Mouse (Mus musculus) kidney, adult 2 months (tissue): ENCODE measurements around the gene Fdx1.

Experiments
- CTCF ChIP-seq: fragments of 200-500 bp; conservative IDR thresholded peaks from 2 replicates; pipeline ENCODE4 v1.5.1; 2011; ENCODE audit warnings: low read depth, mild to moderate bottlenecking, control low read depth, low read length, moderate library complexity, mixed read lengths; ENCODE audit not compliant: insufficient read depth, insufficient read length
- POLR2A ChIP-seq: fragments of 200-500 bp; IDR thresholded peaks from one replicate; pipeline ENCODE4 v1.6.1; 2011; ENCODE audit warnings: low read depth, low read length, control low read depth

GRCm38 (mm10) chr9:51964110-51964509, 754 bp upstream of the Fdx1 start:
- TF ChIP-seq CTCF = no peak
- TF ChIP-seq POLR2A = no peak
